Mouse (Mus musculus) intestine, embryonic 16.5 days (tissue): ENCODE measurements around the gene Amdhd2. TPM values are rescaled to one million over a fixed set of nuclear protein-coding genes. Genes with fewer than 3 reads are reported as not detected.
A peak's percentile ranks its signal among the peaks of the same experiment; 100 is the strongest.

Source experiments
- ATAC-seq: fragments of 200-750 bp; cut with Nextera tagmentation; 2 replicates; pipeline ENCODE4 v1.8.0; 2017; ENCODE audit warnings: moderate TSS enrichment, moderate library complexity
- H3K27ac ChIP-seq: fragments of 300-500 bp; sonication (generic); 2 replicates; pipeline ENCODE4 v1.5.1; 2014; ENCODE audit warnings: mild to moderate bottlenecking, low read length
- H3K27me3 ChIP-seq: fragments of 300-500 bp; sonication (generic); replicated peaks from 2 replicates; pipeline ENCODE4 v1.6.1; 2014; ENCODE audit warnings: low read length, control low read depth, mixed read lengths; ENCODE audit not compliant: control insufficient read depth, insufficient read depth
- H3K36me3 ChIP-seq: fragments of 300-500 bp; sonication (generic); 2 replicates; pipeline ENCODE4 v1.6.1; 2014; ENCODE audit warnings: low read length, control low read depth; ENCODE audit not compliant: control insufficient read depth, insufficient read depth
- H3K4me1 ChIP-seq: fragments of 300-500 bp; sonication (generic); 2 replicates; pipeline ENCODE4 v1.6.1; 2014; ENCODE audit warnings: low read length, control low read depth, mixed read lengths; ENCODE audit not compliant: control insufficient read depth, insufficient read depth
- H3K4me2 ChIP-seq: fragments of 300-500 bp; sonication (generic); 2 replicates; pipeline ENCODE4 v1.6.1; 2014; ENCODE audit warnings: low read depth, low read length, control low read depth
- H3K4me3 ChIP-seq: fragments of 300-500 bp; sonication (generic); 2 replicates; pipeline ENCODE4 v1.5.1; 2014; ENCODE audit warnings: mild to moderate bottlenecking, low read length
- H3K9ac ChIP-seq: fragments of 300-500 bp; sonication (generic); 2 replicates; pipeline ENCODE4 v1.6.1; 2014; ENCODE audit warnings: low read depth, low read length
- H3K9me3 ChIP-seq: fragments of 300-500 bp; sonication (generic); 2 replicates; pipeline ENCODE4 v1.6.1; 2016; ENCODE audit warnings: low read length, control low read depth; ENCODE audit not compliant: control insufficient read depth
- WGBS: fragments of 180-500 bp; shearing (Covaris S2); extraction: QIAGEN DNeasy Blood & Tissue Kit; methylation state at CpG from one replicate; pipeline ENCODE4 v1.1.7; 2014; 5-methylcytosine and 5-hydroxymethylcytosine counted together
- polyA plus RNA-seq: library from polyadenylated mRNA; unstranded; fragments of >200 nt; fragmentation: Nextera tagmentation; extraction: Ambion mirVana; gene quantifications from 2 replicates; pipeline ENCODE4 v1.2.1, GENCODE M21; 2015

The Amdhd2 gene
- polyA plus RNA-seq, 1 experiment from 2014 or later = 58.9 TPM

GRCm38 (mm10) chr17:24174259-24174658 lies 10.7 kb upstream of the Amdhd2 start:
- Histone ChIP-seq H3K27me3 (no peaks in the 10 kb centered on the region), H3K4me2 (no peak overlapping the region), H3K36me3 (no peaks in the 10 kb centered on the region), H3K27ac (no peak overlapping the region), H3K9ac (no peak overlapping the region), H3K4me1 (peaks cover 7% of the 10 kb centered on the region; the same call in 1 of the 2 replicates), H3K9me3 (no peaks in the 10 kb centered on the region), H3K4me3 (no peak overlapping the region)
- WGBS = 78% methylated on average over 3 of the region's 3 CpGs
- no peak for ATAC-seq

- no peaks in the 10 kb centered on the region for H3K27me3 ChIP-seq
- H3K4me2 ChIP-seq = no peak overlapping the region
- no peak overlapping the region for H3K4me3 ChIP-seq
- H3K36me3 ChIP-seq = no peaks in the 10 kb centered on the region
- no peak for ATAC-seq
- H3K4me1 ChIP-seq = peaks cover 7% of the 10 kb centered on the region; the same call in 1 of the 2 replicates
- H3K27ac ChIP-seq = no peak overlapping the region
- no peaks in the 10 kb centered on the region for H3K9me3 ChIP-seq
- 3% methylated on average over 3 of the region's 3 CpGs for WGBS
- H3K9ac ChIP-seq = no peak overlapping the region
These were observed 9.9 kb upstream of the Amdhd2 start for GRCm38 (mm10) chr17:24173423-24173822.

DNA sequence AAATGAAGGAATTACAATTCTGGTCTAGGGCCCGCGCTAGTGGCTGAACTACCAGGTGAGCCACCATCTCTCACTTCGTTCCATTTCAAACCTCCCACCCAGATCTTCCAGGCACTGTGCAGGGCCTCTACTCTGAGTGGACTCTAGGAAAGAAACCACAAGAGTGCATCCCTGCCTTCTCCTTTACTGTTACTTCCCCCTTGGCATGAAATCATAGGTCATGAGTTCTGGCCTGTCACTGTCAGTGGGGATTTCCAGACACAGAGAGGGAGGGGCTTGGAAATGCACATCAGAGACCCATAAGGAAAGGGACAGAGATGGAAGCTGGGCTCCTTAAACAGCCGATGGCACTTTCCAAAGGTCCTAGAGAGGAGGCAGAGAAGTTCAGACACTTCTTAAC lies 8.2 kb upstream of the Amdhd2 start:
- H3K4me1 ChIP-seq = peaks cover 16% of the 10 kb centered on the region
- 0 out of 2 replicates have a peak, but pooled peaks cover 6% of the 10 kb centered on the region for H3K36me3 ChIP-seq
- no peak overlapping the region for H3K4me2 ChIP-seq
- H3K27me3 ChIP-seq = no peaks in the 10 kb centered on the region
- H3K9me3 ChIP-seq = no peaks in the 10 kb centered on the region
- WGBS = 85% methylated on average over 4 of the region's 4 CpGs
- no peak for ATAC-seq
- H3K27ac ChIP-seq = no peak overlapping the region
- no peak overlapping the region for H3K4me3 ChIP-seq
- 0 out of 2 replicates have a peak overlapping the region, but pooled peaks have one; percentile 8 for H3K9ac ChIP-seq

- H3K27me3 ChIP-seq = no peaks in the 10 kb centered on the region
- H3K4me2 ChIP-seq = no peak overlapping the region
- no peak overlapping the region for H3K27ac ChIP-seq
- H3K9ac ChIP-seq = no peak overlapping the region
- no peak overlapping the region for H3K4me3 ChIP-seq
- H3K9me3 ChIP-seq = no peaks in the 10 kb centered on the region
- 76% methylated on average over 5 of the region's 5 CpGs for WGBS
- H3K36me3 ChIP-seq = 0 out of 2 replicates have a peak, but pooled peaks cover 6% of the 10 kb centered on the region
- peaks cover 16% of the 10 kb centered on the region for H3K4me1 ChIP-seq
- ATAC-seq = no peak
These were observed 7.2 kb upstream of the Amdhd2 start for GRCm38 (mm10) chr17:24170729-24171128.

DNA sequence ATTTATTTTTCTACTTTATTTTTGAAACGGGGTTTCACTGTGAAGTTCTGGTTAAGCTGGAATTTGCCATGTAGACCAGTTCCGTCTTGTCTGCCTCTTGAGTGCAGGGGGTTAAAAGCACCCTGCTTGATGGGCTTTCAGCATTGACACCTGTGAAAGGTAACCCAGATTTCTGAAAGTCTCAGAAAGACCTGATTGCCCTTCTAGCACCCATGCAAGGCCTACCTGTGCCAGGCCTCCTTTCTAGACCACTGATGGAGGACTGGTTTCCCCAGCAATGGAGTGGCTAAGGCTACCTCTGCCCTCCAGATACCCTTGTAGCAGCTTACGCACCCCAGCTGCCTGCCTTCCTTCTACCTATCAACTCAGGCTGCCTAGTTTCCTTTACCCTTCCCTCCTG lies 6.6 kb upstream of the Amdhd2 start:
- Histone ChIP-seq H3K4me2 (peak overlapping the region; percentile 70), H3K27me3 (no peaks in the 10 kb centered on the region), H3K9me3 (no peaks in the 10 kb centered on the region), H3K27ac (peak overlapping the region; percentile 96; the same call in 1 of the 2 replicates), H3K4me3 (peak overlapping the region; percentile 87), H3K9ac (peak overlapping the region; percentile 91), H3K4me1 (peaks cover 20% of the 10 kb centered on the region), H3K36me3 (0 out of 2 replicates have a peak, but pooled peaks cover 6% of the 10 kb centered on the region)
- ATAC-seq = no peak
- 58% methylated on average over 3 of the region's 3 CpGs for WGBS

DNA sequence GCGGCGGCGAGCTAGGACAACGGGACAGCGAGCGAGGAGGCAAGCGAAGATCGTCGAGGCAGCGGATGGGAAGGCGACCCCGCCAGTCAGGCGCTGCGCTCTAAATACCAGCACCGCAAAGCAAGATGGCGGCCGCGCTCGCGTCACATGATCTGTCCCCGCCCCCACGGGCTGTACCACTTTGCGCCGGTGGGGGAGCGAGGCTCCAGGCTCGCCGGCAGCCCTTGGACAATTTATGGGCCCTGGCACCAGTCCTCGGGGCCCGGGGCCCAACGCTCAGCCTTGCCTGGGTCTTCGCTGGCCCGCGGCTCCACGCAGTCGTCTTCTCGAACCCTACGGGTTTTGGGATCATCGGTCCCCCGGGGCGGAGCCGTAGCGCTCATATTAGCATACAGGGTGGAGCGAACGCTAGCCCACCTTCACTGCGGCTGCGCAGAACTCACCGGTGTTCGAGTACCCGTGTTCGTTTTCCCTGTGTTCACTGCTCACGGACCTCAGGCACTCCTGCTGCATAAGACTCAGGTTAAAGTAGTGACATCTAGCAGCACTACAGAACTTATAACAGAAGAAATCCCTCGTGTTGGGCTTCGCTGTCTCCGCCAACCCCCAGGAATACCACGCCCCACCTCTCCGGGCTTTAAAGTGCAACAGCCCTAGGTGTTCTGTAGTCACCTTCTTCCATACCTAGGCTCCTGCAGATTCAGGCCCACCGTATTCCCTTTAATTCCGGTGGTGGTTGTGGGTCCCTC lies 5.9 kb upstream of the Amdhd2 start, which contains the start of gene Atp6v0c:
Atp6v0c (minus strand) TSS at position 386 of the 749 bp plus-strand sequence.
- Histone ChIP-seq H3K4me3 (peak within 1 kb of the TSS; percentile 87), H3K4me2 (peak within 1 kb of the TSS; percentile 70), H3K27me3 (no peaks in the 10 kb centered on the region), H3K9ac (peak within 1 kb of the TSS; percentile 91), H3K9me3 (no peaks in the 10 kb centered on the region), H3K36me3 (0 out of 2 replicates have a peak, but pooled peaks cover 6% of the 10 kb centered on the region), H3K4me1 (peaks cover 21% of the 10 kb centered on the region), H3K27ac (peak within 1 kb of the TSS; percentile 96)
- ATAC-seq = peak; percentile 89
- under 1% methylated on average over 57 of the region's 58 CpGs for WGBS

- peak overlapping the region; percentile 69 for H3K4me2 ChIP-seq
- peak; percentile 31 for ATAC-seq
- no peaks in the 10 kb centered on the region for H3K9me3 ChIP-seq
- H3K36me3 ChIP-seq = 0 out of 2 replicates have a peak, but pooled peaks cover 6% of the 10 kb centered on the region
- H3K27ac ChIP-seq = peak overlapping the region; percentile 96
- peak overlapping the region; percentile 87 for H3K4me3 ChIP-seq
- WGBS = 0% methylated on average over 41 of the region's 41 CpGs
- peaks cover 21% of the 10 kb centered on the region for H3K4me1 ChIP-seq
- H3K27me3 ChIP-seq = no peaks in the 10 kb centered on the region
- peak overlapping the region; percentile 91 for H3K9ac ChIP-seq
These were observed 5.2 kb upstream of the Amdhd2 start for GRCm38 (mm10) chr17:24168590-24169277.

- peak overlapping the region; percentile 69 for H3K4me2 ChIP-seq
- H3K4me1 ChIP-seq = peaks cover 21% of the 10 kb centered on the region
- peak overlapping the region; percentile 87 for H3K4me3 ChIP-seq
- WGBS = 36% methylated on average over 7 of the region's 7 CpGs
- no peaks in the 10 kb centered on the region for H3K27me3 ChIP-seq
- 0 out of 2 replicates have a peak, but pooled peaks cover 6% of the 10 kb centered on the region for H3K36me3 ChIP-seq
- no peak for ATAC-seq
- H3K27ac ChIP-seq = peak overlapping the region; percentile 96
- no peaks in the 10 kb centered on the region for H3K9me3 ChIP-seq
- peak overlapping the region; percentile 91 for H3K9ac ChIP-seq
These were observed 4.4 kb upstream of the Amdhd2 start for GRCm38 (mm10) chr17:24167891-24168505.

DNA sequence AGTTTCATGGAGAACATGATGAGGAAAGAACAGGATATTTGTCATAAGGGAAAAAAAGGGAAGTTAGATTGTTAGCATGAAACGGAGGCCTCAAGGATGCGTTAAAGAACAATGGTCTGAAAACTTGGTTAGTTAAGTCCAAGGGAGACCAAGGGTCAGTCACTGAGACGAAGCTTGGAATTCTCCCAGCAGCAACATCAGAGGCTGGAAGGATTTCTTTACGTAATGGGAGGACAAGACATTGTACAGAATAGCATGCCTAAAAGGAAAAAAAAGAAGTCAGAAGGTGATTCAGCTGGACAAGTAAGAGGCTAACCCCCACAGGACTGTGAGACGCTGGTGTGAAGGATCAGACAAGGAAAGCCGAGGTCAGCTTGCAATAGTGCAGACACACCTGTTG lies 3.6 kb upstream of the Amdhd2 start:
- no peaks in the 10 kb centered on the region for H3K27me3 ChIP-seq
- no peak overlapping the region for H3K27ac ChIP-seq
- WGBS = 83% methylated on average over 6 of the region's 6 CpGs
- no peak for ATAC-seq
- no peak overlapping the region for H3K4me3 ChIP-seq
- H3K9ac ChIP-seq = no peak overlapping the region
- H3K36me3 ChIP-seq = 0 out of 2 replicates have a peak, but pooled peaks cover 6% of the 10 kb centered on the region
- no peaks in the 10 kb centered on the region for H3K9me3 ChIP-seq
- peak overlapping the region; percentile 69; the same call in 1 of the 2 replicates for H3K4me2 ChIP-seq
- peaks cover 26% of the 10 kb centered on the region for H3K4me1 ChIP-seq
